Mouse (Mus musculus) intestine, embryonic 14.5 days (tissue): ENCODE results near the gene Spef1. TPM values are rescaled to one million over a fixed set of nuclear protein-coding genes. Genes with fewer than 3 reads are reported as not detected.

ENCODE experiments used
- ATAC-seq: fragments of 200-750 bp; cut with Nextera tagmentation; replicated peaks from 2 replicates; pipeline ENCODE4 v1.8.0; 2017; ENCODE audit warnings: low read depth, moderate number of reproducible peaks, moderate TSS enrichment, moderate library complexity; ENCODE audit not compliant: low FRiP score, low TSS enrichment
- DNase-seq: peaks from one replicate; pipeline ENCODE4 v3.0.0-alpha.2; 2018; ENCODE audit warnings: low spot score
- H3K27ac ChIP-seq: fragments of 300-500 bp; sonication (generic); 2 replicates; pipeline ENCODE4 v1.5.1; 2014; ENCODE audit warnings: low read depth, mild to moderate bottlenecking, control low read depth
- H3K27me3 ChIP-seq: fragments of 300-500 bp; sonication (generic); replicated peaks from 2 replicates; pipeline ENCODE4 v1.6.1; 2014; ENCODE audit warnings: low read length, control low read depth; ENCODE audit not compliant: control insufficient read depth, insufficient read depth
- H3K36me3 ChIP-seq: fragments of 300-500 bp; sonication (generic); 2 replicates; pipeline ENCODE4 v1.6.1; 2014; ENCODE audit warnings: low read length, control low read depth; ENCODE audit not compliant: control insufficient read depth, insufficient read depth
- H3K4me1 ChIP-seq: fragments of 300-500 bp; sonication (generic); replicated peaks from 2 replicates; pipeline ENCODE4 v1.6.1; 2014; ENCODE audit warnings: low read length, control low read depth, mixed read lengths; ENCODE audit not compliant: control insufficient read depth, insufficient read depth
- H3K4me2 ChIP-seq: fragments of 300-500 bp; sonication (generic); 2 replicates; pipeline ENCODE4 v1.6.1; 2014; ENCODE audit warnings: low read length
- H3K4me3 ChIP-seq: fragments of 300-500 bp; sonication (generic); 2 replicates; pipeline ENCODE4 v1.5.1; 2014; ENCODE audit warnings: low read depth, low read length, control low read depth, mixed read lengths
- H3K9ac ChIP-seq: fragments of 300-500 bp; sonication (generic); 2 replicates; pipeline ENCODE4 v1.6.1; 2014; ENCODE audit warnings: mild to moderate bottlenecking, low read length
- H3K9me3 ChIP-seq: fragments of 300-500 bp; sonication (generic); 2 replicates; pipeline ENCODE4 v1.6.1; 2016; ENCODE audit warnings: low read length, control low read depth; ENCODE audit not compliant: control insufficient read depth
- WGBS: fragments of 180-500 bp; shearing (Covaris S2); extraction: QIAGEN DNeasy Blood & Tissue Kit; methylation state at CpG from one replicate; pipeline ENCODE4 v1.1.7; 2014; 5-methylcytosine and 5-hydroxymethylcytosine counted together
- polyA plus RNA-seq: library from polyadenylated mRNA; unstranded; fragments of >200 nt; fragmentation: Nextera tagmentation; extraction: Ambion mirVana; gene quantifications from 2 replicates; pipeline ENCODE4 v1.2.1, GENCODE M21; 2014

Spef1 gene
- polyA plus RNA-seq, 1 experiment from 2014 or later: 6.4 TPM

DNA sequence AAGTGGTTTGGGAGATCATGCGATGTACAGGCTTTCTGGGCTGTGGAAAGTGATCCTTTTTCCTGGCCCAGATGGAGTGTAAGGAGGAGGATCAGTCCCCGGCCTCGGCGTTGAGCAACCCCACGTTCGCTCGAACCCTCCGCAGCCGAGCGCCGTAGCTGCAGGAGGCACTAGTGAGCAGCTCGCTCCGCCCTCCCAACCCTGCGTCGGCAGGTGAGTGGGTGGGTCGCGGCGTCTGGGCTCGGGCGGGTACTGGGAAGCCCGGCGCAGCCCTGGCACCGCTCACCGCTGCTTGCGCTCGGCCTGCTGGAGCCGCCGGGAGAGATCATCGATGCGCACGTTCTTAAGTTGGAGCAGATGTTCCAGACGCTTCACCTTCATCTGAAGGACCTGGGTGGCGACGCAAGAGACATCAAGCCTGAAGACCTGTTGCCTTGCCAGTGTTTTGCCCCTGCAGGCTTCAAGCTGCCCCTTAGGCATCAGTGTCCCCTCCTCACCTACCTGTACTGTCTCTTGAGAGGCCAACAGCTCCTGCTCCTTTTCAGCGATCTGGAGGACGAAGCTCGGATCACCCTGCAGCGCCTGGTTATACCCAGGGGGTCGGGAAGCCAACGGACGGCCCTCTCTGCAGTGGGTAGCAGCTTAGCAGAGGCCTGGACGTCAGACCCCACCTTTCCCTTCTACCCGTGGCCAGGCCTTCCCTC, 15.5 kb downstream of the Spef1 start:
- 10% methylated on average over 43 of the region's 43 CpGs for WGBS
- Histone ChIP-seq H3K4me2 (peak overlapping the region; percentile 41), H3K4me1 (peaks cover 10% of the 10 kb centered on the region), H3K4me3 (peak overlapping the region; percentile 12; the same call in 1 of the 2 replicates), H3K27ac (no peak overlapping the region), H3K9me3 (no peaks in the 10 kb centered on the region), H3K36me3 (no peaks in the 10 kb centered on the region), H3K27me3 (peaks cover 38% of the 10 kb centered on the region), H3K9ac (no peak overlapping the region; the same call in 1 of the 2 replicates)
- DNase-seq (no peak), ATAC-seq (no peak)

DNA sequence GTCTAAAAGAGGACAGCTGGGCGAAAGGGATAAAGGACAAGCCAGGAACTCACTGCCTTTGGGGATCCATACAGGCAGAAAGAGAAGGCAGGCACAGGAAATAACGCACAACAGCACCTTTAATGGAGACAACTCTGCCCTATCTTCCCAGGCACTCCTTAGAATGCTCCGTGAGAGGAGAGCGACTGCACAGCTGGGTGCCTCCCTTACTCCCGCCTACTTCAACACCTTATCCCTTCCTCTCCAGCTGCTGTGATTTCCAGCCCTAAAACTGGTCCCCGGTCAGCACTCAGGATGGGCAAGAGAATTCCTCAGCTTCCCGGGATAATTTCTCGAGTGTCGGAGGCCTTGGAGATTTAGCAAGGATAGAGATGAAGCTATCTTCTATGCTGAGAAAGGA, 16.1 kb downstream of the Spef1 start:
- peaks cover 10% of the 10 kb centered on the region for H3K4me1 ChIP-seq
- 25% methylated on average over 9 of the region's 9 CpGs for WGBS
- 0 out of 2 replicates have a peak overlapping the region, but pooled peaks have one; percentile 12 for H3K4me3 ChIP-seq
- peaks cover 38% of the 10 kb centered on the region for H3K27me3 ChIP-seq
- H3K27ac ChIP-seq: no peak overlapping the region
- peak overlapping the region; percentile 41 for H3K4me2 ChIP-seq
- ATAC-seq: no peak
- no peak overlapping the region for H3K9ac ChIP-seq
- no peaks in the 10 kb centered on the region for H3K9me3 ChIP-seq
- DNase-seq: no peak
- H3K36me3 ChIP-seq: no peaks in the 10 kb centered on the region

DNA sequence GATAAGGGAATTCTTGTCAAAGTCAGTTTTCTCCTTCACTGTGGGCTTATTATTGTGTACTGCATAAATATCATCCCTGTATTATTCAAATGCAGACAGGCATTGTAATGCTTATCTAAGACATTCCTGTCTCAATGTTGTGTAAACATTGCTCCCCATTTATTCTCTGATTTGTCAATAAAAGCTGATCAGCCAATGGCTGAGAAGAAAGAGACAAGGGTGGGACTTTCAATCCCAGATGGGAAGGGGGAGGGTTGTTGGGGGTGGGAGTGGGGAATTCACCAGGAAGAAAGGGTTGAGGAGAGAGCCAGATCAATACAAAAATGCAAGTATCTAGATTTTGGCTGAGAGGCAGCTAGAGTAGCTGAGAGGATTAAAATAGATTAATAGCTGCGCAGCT, 18.2 kb downstream of the Spef1 start:
- no peak for DNase-seq
- no peak for ATAC-seq
- WGBS: 75% methylated on average over 1 of the region's 1 CpGs
- Histone ChIP-seq H3K36me3 (no peaks in the 10 kb centered on the region), H3K27me3 (peaks cover 38% of the 10 kb centered on the region), H3K27ac (no peak overlapping the region), H3K4me3 (no peak overlapping the region), H3K4me2 (no peak overlapping the region), H3K9me3 (no peaks in the 10 kb centered on the region), H3K4me1 (no peaks in the 10 kb centered on the region), H3K9ac (no peak overlapping the region)

DNA sequence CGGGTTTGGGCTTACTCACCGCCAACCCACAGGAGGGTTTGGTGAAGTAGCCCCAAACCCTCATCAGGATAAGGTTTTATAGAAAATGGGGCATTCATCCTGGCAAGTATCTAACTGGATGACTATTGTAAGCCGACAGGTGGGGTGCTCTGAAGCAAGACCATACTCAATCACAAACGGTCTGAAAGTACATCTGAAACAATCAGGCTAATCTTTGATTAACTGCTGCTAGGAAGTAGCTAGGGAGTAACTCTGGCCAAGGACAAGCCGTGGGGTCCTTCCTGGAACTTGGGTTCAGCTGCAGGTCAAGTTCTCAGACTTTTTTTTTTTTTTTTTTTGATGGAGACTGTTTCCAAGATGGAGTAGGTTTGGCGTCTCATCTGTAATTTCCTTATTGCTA, 19.1 kb downstream of the Spef1 start:
- H3K4me2 ChIP-seq: no peak overlapping the region
- H3K27ac ChIP-seq: no peak overlapping the region
- H3K9me3 ChIP-seq: no peaks in the 10 kb centered on the region
- ATAC-seq (no peak), DNase-seq (no peak)
- peaks cover 34% of the 10 kb centered on the region for H3K27me3 ChIP-seq
- WGBS: 78% methylated on average over 6 of the region's 6 CpGs
- H3K4me1 ChIP-seq: no peaks in the 10 kb centered on the region
- H3K9ac ChIP-seq: no peak overlapping the region
- no peak overlapping the region for H3K4me3 ChIP-seq
- no peaks in the 10 kb centered on the region for H3K36me3 ChIP-seq

DNA sequence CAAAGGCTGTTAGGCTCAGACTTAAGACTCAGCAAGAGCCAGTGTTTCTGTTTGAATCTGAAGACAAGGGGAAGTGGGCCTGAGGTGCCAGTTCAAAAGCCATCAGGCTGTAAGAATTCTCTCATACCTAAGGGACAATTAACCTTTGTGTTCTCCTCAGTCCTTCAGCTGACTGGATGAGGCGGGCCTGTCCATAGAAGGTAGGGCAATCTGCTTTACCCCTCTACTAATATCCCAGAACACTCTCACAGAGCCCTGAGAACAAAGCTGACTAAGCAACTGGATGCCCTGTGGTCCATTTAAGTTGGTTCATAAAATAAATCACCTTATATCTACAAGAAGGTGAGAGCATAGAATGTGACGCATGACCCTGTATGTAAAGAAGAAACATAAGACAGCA, 20.9 kb downstream of the Spef1 start:
- Histone ChIP-seq H3K9ac (no peak overlapping the region), H3K4me1 (no peaks in the 10 kb centered on the region), H3K36me3 (no peaks in the 10 kb centered on the region), H3K27ac (no peak overlapping the region), H3K4me3 (no peak overlapping the region), H3K4me2 (no peak overlapping the region), H3K27me3 (peaks cover 16% of the 10 kb centered on the region), H3K9me3 (no peaks in the 10 kb centered on the region)
- DNase-seq: no peak
- 81% methylated on average over 2 of the region's 2 CpGs for WGBS
- no peak for ATAC-seq

DNA sequence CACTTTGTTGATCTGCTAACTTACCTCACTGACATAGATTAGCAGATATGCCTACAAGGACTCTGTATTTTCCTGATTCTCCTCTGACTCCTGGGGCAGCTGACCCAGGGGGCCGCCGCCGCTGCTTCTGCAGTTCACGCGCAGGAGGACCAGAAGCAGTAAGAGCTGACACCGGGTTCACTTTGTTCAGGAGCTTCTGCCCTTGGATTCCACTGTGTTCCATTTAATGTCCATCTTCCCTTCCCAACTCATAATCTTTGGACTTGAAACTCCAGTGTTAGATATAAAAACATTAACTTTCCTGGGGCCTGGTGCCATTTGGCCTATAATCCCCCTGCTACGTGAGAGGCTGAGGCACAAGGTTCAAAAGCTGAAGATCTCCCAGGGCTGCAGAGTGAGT, 23.2 kb downstream of the Spef1 start:
- Histone ChIP-seq H3K4me3 (no peak overlapping the region), H3K27ac (no peak overlapping the region), H3K27me3 (no peaks in the 10 kb centered on the region), H3K9ac (no peak overlapping the region), H3K9me3 (no peaks in the 10 kb centered on the region), H3K4me1 (peaks cover 2% of the 10 kb centered on the region), H3K4me2 (no peak overlapping the region), H3K36me3 (no peaks in the 10 kb centered on the region)
- 72% methylated on average over 7 of the region's 7 CpGs for WGBS
- no peak for DNase-seq
- no peak for ATAC-seq

DNA sequence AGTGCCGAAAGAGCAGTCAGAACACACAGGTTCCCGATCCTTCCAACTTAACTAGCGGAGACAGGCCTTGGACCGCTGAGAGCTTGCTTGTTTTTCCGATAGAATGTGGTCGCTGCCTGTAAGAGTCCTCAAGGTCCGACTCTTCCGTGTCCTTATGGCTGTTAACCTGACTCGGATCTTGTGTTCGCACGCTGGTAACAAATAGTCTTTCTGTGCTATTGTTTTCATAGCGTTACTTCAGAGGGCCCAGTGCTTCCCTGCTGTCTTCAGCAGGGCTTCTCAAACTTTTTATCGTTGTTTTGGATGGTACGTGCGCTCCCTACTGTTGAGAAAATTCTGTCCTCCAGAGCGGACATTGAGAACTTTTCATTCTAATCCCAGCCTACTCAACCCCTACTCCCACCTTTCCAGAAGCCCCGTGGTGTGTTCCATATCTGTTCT, 26.4 kb downstream of the Spef1 start:
- peak; percentile 3; the same call in 1 of the 2 replicates for ATAC-seq
- no peak for DNase-seq
- peak overlapping the region; percentile 94 for H3K4me2 ChIP-seq

DNA sequence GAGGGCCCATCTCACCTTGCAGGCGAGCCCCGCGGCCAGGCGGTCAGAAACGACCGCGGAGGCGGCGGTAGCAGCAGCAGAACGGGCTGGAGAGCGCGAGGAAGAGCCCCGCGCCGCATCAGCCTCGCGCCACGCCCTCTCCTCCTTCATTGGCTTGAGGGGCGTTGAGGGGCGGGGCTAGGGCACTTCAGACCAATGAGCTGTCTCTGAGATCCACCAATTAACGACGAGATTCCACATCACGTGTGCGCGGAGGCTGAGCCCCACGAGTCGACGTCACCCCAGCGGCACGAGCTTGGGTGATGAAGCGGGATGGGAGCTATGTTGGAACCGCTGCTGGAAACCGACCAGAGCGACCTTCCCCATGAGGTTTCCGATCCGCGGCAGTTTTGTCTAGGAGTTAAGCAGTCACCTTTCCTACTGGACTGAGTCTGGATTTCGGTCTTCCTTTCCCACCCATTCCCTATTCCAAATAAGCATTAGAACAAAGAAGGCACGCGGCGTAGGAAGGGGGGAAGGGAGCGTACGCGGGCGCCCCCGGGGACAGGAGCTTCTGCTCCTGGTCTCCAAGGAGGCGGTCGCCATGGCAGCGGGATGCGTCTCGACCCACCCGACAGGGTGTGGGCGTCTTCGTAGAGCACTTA, 27.0 kb downstream of the Spef1 start, which contains the start of gene 1700037H04Rik:
TSS of gene 1700037H04Rik (minus strand) at position 144 of the 644 bp plus-strand sequence.
- no peaks in the 10 kb centered on the region for H3K36me3 ChIP-seq
- DNase-seq: peak; percentile 94
- H3K9ac ChIP-seq: peak within 1 kb of the TSS; percentile 77

More for the DNA sequence above, 26.4 kb downstream of the Spef1 start:
- H3K9me3 ChIP-seq: no peaks in the 10 kb centered on the region
- under 1% methylated on average over 17 of the region's 17 CpGs for WGBS
- H3K4me3 ChIP-seq: peak overlapping the region; percentile 83
- no peaks in the 10 kb centered on the region for H3K36me3 ChIP-seq
- peaks cover 6% of the 10 kb centered on the region for H3K4me1 ChIP-seq
- peak overlapping the region; percentile 96 for H3K27ac ChIP-seq
- H3K9ac ChIP-seq: peak overlapping the region; percentile 77
- H3K27me3 ChIP-seq: no peaks in the 10 kb centered on the region

More for the DNA sequence above, 27.0 kb downstream of the Spef1 start, which contains the start of gene 1700037H04Rik:
- H3K27ac ChIP-seq: peak within 1 kb of the TSS; percentile 96
- H3K27me3 ChIP-seq: no peaks in the 10 kb centered on the region
- peak within 1 kb of the TSS; percentile 94 for H3K4me2 ChIP-seq
- no peaks in the 10 kb centered on the region for H3K9me3 ChIP-seq
- peak; percentile 96 for ATAC-seq
- peaks cover 6% of the 10 kb centered on the region for H3K4me1 ChIP-seq
- peak within 1 kb of the TSS; percentile 83 for H3K4me3 ChIP-seq
- under 1% methylated on average over 54 of the region's 54 CpGs for WGBS
